Comparison of ENCODE assay signal across 8 mouse cellular contexts in genomic region chr1:89456456-89456855, GRCm38 (mm10). TPM values are rescaled to one million over a fixed set of nuclear protein-coding genes. Genes with fewer than 3 reads are reported as not detected.
DNase-seq lines count a peak whose midpoint lies in the region; ATAC-seq lines count a peak whose summit lies in the region.

No protein-coding gene starts in this region.

- H3K4me3 ChIP-seq in embryonic facial prominence, embryonic 14.5 days (ENCODE audit: low read depth, low read length) = peak overlapping the region; percentile 84

- ATAC-seq in embryonic facial prominence, embryonic 14.5 days (ENCODE audit: low read depth) = no peak
- 0 out of 2 replicates have a peak, but pooled peaks have one; percentile 6 for ATAC-seq in megakaryocyte progenitor cell, adult 5-6 weeks (replicated peaks; ENCODE audit: poor library complexity)

- intact Hi-C loops in left cerebral cortex, postnatal 4 days (cut with DNase I) = no loop called here

- DNase-seq in left cerebral cortex, postnatal 4 days = peak; percentile 42
- DNase-seq in left cerebral cortex, adult 8-10 months (ENCODE audit: low spot score in 2 of 2) = no peak
- DNase-seq in embryonic facial prominence, embryonic 14.5 days (ENCODE audit: low spot score) = no peak
- peak; percentile 75 for DNase-seq in kidney, adult 18-20 months
- DNase-seq in adrenal gland, adult 8-10 months = no peak
- no peak for DNase-seq in adrenal gland, adult 18-20 months (ENCODE audit: low spot score in 2 of 2)
- DNase-seq in ovary, adult 18-20 months (ENCODE audit: low spot score) = no peak

- no peak overlapping the region for H3K27ac ChIP-seq in embryonic facial prominence, embryonic 14.5 days (replicated peaks; ENCODE audit: low read depth, low read length)

- H3K27me3 ChIP-seq in embryonic facial prominence, embryonic 14.5 days (replicated peaks; ENCODE audit: control insufficient read depth, insufficient read depth, low read length) = no peaks in the 10 kb centered on the region

- peaks cover 12% of the 10 kb centered on the region; the same call in 1 of the 2 replicates for H3K9me3 ChIP-seq in embryonic facial prominence, embryonic 14.5 days (ENCODE audit: control insufficient read depth, low read length)

- H3K36me3 ChIP-seq in embryonic facial prominence, embryonic 14.5 days (ENCODE audit: control insufficient read depth, insufficient read depth, low read length) = 0 out of 2 replicates have a peak, but pooled peaks cover 5% of the 10 kb centered on the region

- peak overlapping the region; percentile 92 for H3K4me2 ChIP-seq in embryonic facial prominence, embryonic 14.5 days (ENCODE audit: low read depth, low read length)

- 34% methylated on average over 5 of the region's 5 CpGs for WGBS in embryonic facial prominence, embryonic 14.5 days

- peak overlapping the region; percentile 83 for H3K9ac ChIP-seq in embryonic facial prominence, embryonic 14.5 days (ENCODE audit: low read depth, low read length)

- H3K4me1 ChIP-seq in embryonic facial prominence, embryonic 14.5 days (ENCODE audit: control insufficient read depth, insufficient read depth, low read length) = peaks cover 21% of the 10 kb centered on the region

RNA-seq across cellular contexts. Expression of gene Agap1, which starts 1.9 kb away (rescaled TPM):
- total RNA-seq in left cerebral cortex, postnatal 4 days (2021) = 100 to 1,000 TPM; 415 to 416 TPM
- 100 to 1,000 TPM; 269 to 335 (median 295) TPM for total RNA-seq in left cerebral cortex, adult 8-10 months (2022)
- polyA plus RNA-seq in embryonic facial prominence, embryonic 14.5 days (2014; fragmentation: Nextera tagmentation; extraction: Ambion mirVana) = 19.9 and 20.2 TPM in 2 replicates
- total RNA-seq in megakaryocyte progenitor cell, adult 5-6 weeks (2015) = 7.8 and 9.4 TPM in 2 replicates
- 5.8 and 6.8 TPM in 2 replicates for total RNA-seq in megakaryocyte progenitor cell, adult 5-6 weeks (2017)
- total RNA-seq in adrenal gland, adult 8-10 months (2022) = 100 to 1,000 TPM in 1 of 4 experiments, 10 to 100 TPM in 3; 51.4 to 101 (median 75.3) TPM
- 10 to 100 TPM; 44.7 to 59.1 TPM for total RNA-seq in adrenal gland, adult 18-20 months (2021)

Comparison
In these comparisons a context has a peak if more than half of its experiments do, and no peak if none do; other contexts are left out.
1. DNase-seq: peak in left cerebral cortex, postnatal 4 days (single experiment) and kidney, adult 18-20 months (single experiment); none in left cerebral cortex, adult 8-10 months (0 of 2), embryonic facial prominence, embryonic 14.5 days (single experiment), adrenal gland, adult 8-10 months (single experiment), adrenal gland, adult 18-20 months (0 of 2) and ovary, adult 18-20 months (single experiment).
2. RNA of gene Agap1, which starts 1.9 kb away (total RNA-seq): 415 to 416 TPM in left cerebral cortex, postnatal 4 days, 269 to 335 TPM in left cerebral cortex, adult 8-10 months, 51.4 to 101 TPM in adrenal gland, adult 8-10 months and 44.7 to 59.1 TPM in adrenal gland, adult 18-20 months; 5.8 to 9.4 TPM in megakaryocyte progenitor cell, adult 5-6 weeks; every median in the first group is over 4 times any median in the second.